Mouse (Mus musculus) cerebellum, adult 2 months (tissue): ENCODE measurements around the gene Wdr73.

Experiments used
- CTCF ChIP-seq: fragments of 200-500 bp; IDR thresholded peaks from 2 replicates; pipeline ENCODE4 v1.5.1; 2011; ENCODE audit warnings: low read depth, mild to moderate bottlenecking, control low read depth, low read length, moderate library complexity, borderline replicate concordance; ENCODE audit not compliant: insufficient read depth
- POLR2A ChIP-seq: fragments of 200-500 bp; IDR thresholded peaks from 2 replicates; pipeline ENCODE4 v1.6.1; 2011; ENCODE audit warnings: low read length, control low read depth, borderline replicate concordance; ENCODE audit not compliant: insufficient read depth

DNA sequence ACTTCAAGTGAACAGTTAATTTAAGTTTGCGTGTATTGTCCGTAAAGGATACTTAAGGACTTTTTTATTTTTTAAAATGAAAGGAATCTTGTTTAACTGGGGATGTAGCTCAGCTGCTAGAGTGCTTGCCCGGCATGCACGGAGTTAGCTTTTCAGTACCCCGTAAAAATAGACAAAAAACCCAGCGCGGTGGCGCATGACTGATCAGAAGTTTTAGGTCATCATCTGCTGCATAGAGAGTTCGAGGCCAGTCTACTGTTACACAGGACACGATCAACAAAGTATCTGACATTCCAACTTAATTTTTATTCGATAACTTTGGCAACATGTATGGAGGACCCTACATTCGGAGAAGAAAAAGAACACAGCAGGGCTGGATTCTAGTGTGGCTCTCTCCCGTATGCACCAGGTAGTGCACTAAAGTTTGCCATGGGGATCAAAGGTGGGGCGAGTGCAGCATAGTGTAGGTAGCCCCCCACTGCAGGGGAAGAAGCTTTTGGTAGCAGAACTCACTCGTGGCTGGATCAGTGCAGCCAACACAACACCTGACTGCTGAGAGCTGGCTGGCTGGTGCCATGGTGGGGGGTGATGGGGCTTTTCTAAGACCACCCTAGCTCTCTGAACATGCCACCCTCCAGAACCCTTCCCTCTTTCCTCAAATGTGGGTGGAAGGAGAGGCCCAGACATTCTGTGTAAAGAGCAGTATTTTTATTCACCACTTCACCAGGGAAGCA is 639 bp upstream of the Wdr73 start:
- TF ChIP-seq CTCF (no peak), POLR2A (no peak)
